Comparison of ENCODE assay signal across 12 mouse cellular contexts in the genomic region with DNA sequence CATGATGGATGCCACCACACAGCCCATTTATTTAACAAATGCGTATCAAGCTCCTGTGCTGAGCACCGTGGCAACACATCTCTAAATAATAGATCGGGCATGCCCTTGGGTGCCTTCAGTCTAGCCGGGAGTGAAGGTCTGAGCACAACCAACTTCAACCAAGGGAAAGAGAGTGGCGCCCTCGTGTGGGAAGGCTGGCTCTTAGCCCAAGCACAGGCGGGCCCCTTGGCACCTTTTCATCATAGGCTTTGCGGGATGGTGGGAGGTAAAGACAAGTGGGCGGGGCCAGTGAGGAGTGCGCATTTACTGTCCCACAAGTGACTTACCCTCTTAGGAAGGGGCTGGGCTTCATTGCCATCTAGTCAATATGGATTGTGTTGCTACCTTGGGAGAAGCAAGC.
DNase-seq lines count a peak whose midpoint lies in the region; ATAC-seq and TF ChIP-seq lines count a peak whose summit lies in the region.
"Had no signal": no experiment of that assay in that cellular context is flagged by ENCODE, and none has a peak within 500 bp of the region (broad histone marks: within the 10 kb centered on the region; RNA-seq: fewer than 3 reads in every experiment).

No protein-coding gene starts in this region.

- no peak overlapping the region for H3K4me3 ChIP-seq in hindbrain, embryonic 10.5 days
- H3K4me3 ChIP-seq in hindbrain, embryonic 14.5 days (replicated peaks; ENCODE audit: low read length) = no peak overlapping the region
- no peak overlapping the region for H3K4me3 ChIP-seq in lung, postnatal 0 days (ENCODE audit: low read depth, low read length)
- H3K4me3 ChIP-seq: erythroblast, embryonic 14.5 days had no signal

- TF ChIP-seq CTCF in lung, postnatal 0 days (IDR thresholded peaks at IDR 0.05) = peak; percentile 59
- peak; percentile 12; the same call in 1 of the 2 replicates for TF ChIP-seq CTCF in brain, embryonic 14.5 days (IDR thresholded peaks at IDR 0.05; ENCODE audit: borderline replicate concordance, extremely low read depth, insufficient read depth, insufficient read length)

- DNase-seq in hindbrain, embryonic 10.5 days (ENCODE audit: low spot score) = peak; percentile 18
- no peak for DNase-seq in hindbrain, embryonic 14.5 days (ENCODE audit: low spot score)
- no peak for DNase-seq in lung, postnatal 0 days (ENCODE audit: low spot score)
- no peak for DNase-seq in lung, adult 18-20 months
- peak; percentile 11 for DNase-seq in brain, embryonic 14.5 days (ENCODE audit: low read depth)
- DNase-seq in mesoderm, embryonic 11.5 days (ENCODE audit: low read depth, low spot score) = peak; percentile 6
- DNase-seq in cerebellum, adult 9-10 months = no peak
- DNase-seq: right cerebral cortex, adult 18-20 months had no signal

- H3K9me3 ChIP-seq in hindbrain, embryonic 10.5 days = peaks cover 11% of the 10 kb centered on the region
- peaks cover 16% of the 10 kb centered on the region for H3K9me3 ChIP-seq in hindbrain, embryonic 14.5 days (ENCODE audit: control insufficient read depth, low read length)
- no peaks in the 10 kb centered on the region for H3K9me3 ChIP-seq in lung, postnatal 0 days (ENCODE audit: low read length)

- no peak for TF ChIP-seq EP300 in lung, postnatal 0 days (IDR thresholded peaks at IDR 0.05)

- H3K36me3 ChIP-seq in hindbrain, embryonic 10.5 days = no peaks in the 10 kb centered on the region
- H3K36me3 ChIP-seq in hindbrain, embryonic 14.5 days (replicated peaks; ENCODE audit: control insufficient read depth, insufficient read depth) = no peaks in the 10 kb centered on the region
- H3K36me3 ChIP-seq in lung, postnatal 0 days (ENCODE audit: insufficient read depth, low read length) = no peaks in the 10 kb centered on the region
- H3K36me3 ChIP-seq: G1E had no signal

- no peak overlapping the region for H3K9ac ChIP-seq in hindbrain, embryonic 14.5 days
- H3K9ac ChIP-seq in lung, postnatal 0 days (replicated peaks; ENCODE audit: low read depth) = no peak overlapping the region

- no peak overlapping the region for H3K4me2 ChIP-seq in hindbrain, embryonic 14.5 days (replicated peaks)
- no peak overlapping the region for H3K4me2 ChIP-seq in lung, postnatal 0 days (replicated peaks; ENCODE audit: low read depth, low read length)
- H3K4me2 ChIP-seq: liver, embryonic 11.5 days had no signal

- no peak for ATAC-seq in hindbrain, embryonic 14.5 days (ENCODE audit: low FRiP score)
- ATAC-seq in lung, postnatal 0 days = no peak
- ATAC-seq in frontal cortex, adult (ENCODE audit: low TSS enrichment) = no peak

- TF ChIP-seq POLR2A in brain, embryonic 14.5 days (IDR thresholded peaks at IDR 0.05; ENCODE audit: borderline replicate concordance, extremely low read depth, insufficient read depth, insufficient read length, poor library complexity, severe bottlenecking) = no peak

- H3K27me3 ChIP-seq in hindbrain, embryonic 10.5 days (ENCODE audit: insufficient read depth, poor library complexity, severe bottlenecking) = no peaks in the 10 kb centered on the region
- no peaks in the 10 kb centered on the region for H3K27me3 ChIP-seq in hindbrain, embryonic 14.5 days (ENCODE audit: control insufficient read depth, insufficient read depth, low read length)
- no peaks in the 10 kb centered on the region for H3K27me3 ChIP-seq in lung, postnatal 0 days (replicated peaks; ENCODE audit: insufficient read depth, low read length)

- H3K27ac ChIP-seq in hindbrain, embryonic 10.5 days = no peak overlapping the region
- no peak overlapping the region for H3K27ac ChIP-seq in hindbrain, embryonic 14.5 days
- no peak overlapping the region for H3K27ac ChIP-seq in lung, postnatal 0 days (ENCODE audit: low read length)

- WGBS in hindbrain, embryonic 10.5 days = 28% methylated on average over 10 of the region's 10 CpGs
- 15% methylated on average over 10 of the region's 10 CpGs for WGBS in hindbrain, embryonic 14.5 days
- WGBS in lung, postnatal 0 days = 22% methylated on average over 10 of the region's 10 CpGs

- no peaks in the 10 kb centered on the region for H3K4me1 ChIP-seq in hindbrain, embryonic 10.5 days (replicated peaks)
- H3K4me1 ChIP-seq in hindbrain, embryonic 14.5 days (replicated peaks; ENCODE audit: control insufficient read depth, insufficient read depth, low read length) = no peaks in the 10 kb centered on the region
- no peaks in the 10 kb centered on the region for H3K4me1 ChIP-seq in lung, postnatal 0 days (ENCODE audit: insufficient read depth, low read depth, low read length)

Comparison
In these comparisons a context has a peak if more than half of its experiments do, and no peak if none do; other contexts are left out.
1. DNase-seq: peak in hindbrain, embryonic 10.5 days (single experiment), brain, embryonic 14.5 days (single experiment) and mesoderm, embryonic 11.5 days (single experiment); none in hindbrain, embryonic 14.5 days (single experiment), lung, postnatal 0 days (single experiment), lung, adult 18-20 months (0 of 2) and cerebellum, adult 9-10 months (single experiment).